Mouse (Mus musculus) frontal cortex, postnatal 36 days (tissue): ENCODE measurements around the gene Zkscan14.
"Not testable (repeated sequence)": the region's sequence is repeated elsewhere in the genome, so short reads cannot be mapped to it uniquely, and the experiment has no call there.

ENCODE experiments used
- DNase-seq, 2 experiments: peaks; one replicate each; pipeline ENCODE4 v3.0.0; 2022; ENCODE audit warnings: low spot score in 2 of 2

Gene Zkscan14

DNA sequence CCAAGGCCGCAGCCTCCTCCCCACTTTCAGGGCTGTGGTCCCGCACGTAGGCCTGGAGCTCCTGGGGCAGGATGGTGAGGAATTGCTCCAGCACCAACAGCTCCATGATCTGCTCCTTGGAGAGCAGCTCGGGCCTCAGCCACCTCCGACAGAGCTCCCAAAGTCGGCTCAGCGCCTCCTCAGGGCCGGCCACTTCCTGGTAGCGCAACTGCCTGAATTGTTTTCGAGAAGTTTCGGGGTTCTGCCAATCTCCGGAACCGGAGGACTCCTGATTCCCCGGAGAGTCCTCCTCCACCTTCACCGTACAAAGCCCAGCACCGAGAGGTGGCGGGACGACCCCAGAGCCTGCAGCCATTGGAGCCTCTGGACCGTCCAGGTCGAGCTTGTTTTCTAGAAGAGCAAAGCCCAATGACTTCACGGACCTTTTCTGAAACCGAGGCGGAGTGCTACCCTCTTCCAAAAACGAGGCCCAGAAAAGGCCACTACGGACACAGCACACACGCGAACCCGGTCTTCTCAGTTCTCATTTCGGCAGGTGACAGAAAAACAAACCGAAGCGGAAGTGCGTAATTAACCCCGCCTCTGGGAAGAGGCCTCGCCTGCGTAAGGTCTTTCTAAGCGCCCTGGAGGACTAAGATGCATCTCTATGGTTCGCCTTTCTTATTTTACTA is at the start of gene Zkscan14:
Gene Zkscan14 (minus strand): TSS at position 548 of the 671 bp plus-strand sequence.
- DNase-seq: peak; percentile 61 to 75

DNA sequence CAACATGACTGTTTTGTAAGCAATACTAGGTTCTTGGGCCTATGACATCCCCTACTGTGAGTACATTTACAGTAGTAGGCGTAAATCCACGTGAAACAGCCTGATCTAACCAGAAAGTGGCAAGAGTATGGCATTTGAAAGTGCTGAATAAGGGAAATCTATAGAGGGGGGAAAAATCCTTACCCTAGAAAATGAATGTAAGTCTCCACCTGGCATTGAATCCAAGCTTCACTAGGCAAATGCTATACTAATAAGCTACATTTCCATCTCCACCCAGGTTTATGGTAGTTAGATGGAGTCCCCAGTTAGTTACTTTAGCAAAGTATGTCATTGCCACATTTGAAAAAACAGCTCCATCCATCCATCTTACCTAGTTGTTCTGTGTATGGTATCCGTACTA is 47.9 kb upstream of the Zkscan14 start:
- DNase-seq: no peak

DNA sequence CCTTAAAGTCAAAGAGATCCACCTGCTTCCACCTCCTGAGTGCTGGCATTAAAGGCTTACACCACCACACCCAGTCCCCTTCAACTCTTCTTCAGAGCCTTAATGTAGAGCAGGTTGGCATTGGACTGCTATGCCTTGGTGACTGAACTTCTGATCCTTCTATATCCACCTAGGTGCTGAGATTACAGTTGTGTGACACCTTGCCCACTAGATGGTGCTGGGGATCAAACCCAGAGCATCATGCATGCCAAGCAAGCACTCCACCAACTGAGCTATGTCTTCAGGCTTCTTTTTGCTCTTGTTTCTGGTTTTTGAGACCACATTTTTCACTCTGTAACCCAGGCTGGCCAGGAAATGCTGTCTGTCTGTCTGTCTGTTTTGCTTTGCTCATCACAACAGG is 33.0 kb upstream of the Zkscan14 start:
- DNase-seq: peak in 1 of 2 experiments; percentile 20

DNA sequence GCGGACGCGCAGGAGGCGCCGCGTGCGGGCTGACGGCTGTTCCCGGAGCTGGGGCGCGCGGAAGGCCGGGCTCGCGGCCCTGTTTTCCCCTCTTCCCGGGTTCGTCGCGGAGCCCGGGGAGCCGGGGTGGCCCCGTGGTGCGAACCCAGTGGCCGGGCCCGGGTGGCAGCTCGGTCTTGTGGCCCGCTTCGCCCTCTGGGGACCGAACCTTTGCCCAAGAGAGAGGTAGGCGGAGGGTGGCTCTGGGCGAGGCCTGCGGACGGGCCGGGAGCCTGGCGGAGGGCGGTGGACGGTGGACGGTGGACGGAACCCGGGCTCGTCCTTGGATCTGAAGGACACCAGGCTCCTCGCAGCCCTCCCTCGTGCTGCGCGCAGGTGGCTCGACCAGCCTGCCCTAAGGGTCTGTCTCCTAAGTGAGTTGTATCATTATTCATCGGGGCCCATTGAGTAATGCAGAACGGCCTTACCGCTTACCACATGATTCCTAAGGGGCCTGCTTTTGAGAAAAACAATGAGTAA is 30.3 kb upstream of the Zkscan14 start:
- DNase-seq: peak in 1 of 2 experiments; percentile 9

DNA sequence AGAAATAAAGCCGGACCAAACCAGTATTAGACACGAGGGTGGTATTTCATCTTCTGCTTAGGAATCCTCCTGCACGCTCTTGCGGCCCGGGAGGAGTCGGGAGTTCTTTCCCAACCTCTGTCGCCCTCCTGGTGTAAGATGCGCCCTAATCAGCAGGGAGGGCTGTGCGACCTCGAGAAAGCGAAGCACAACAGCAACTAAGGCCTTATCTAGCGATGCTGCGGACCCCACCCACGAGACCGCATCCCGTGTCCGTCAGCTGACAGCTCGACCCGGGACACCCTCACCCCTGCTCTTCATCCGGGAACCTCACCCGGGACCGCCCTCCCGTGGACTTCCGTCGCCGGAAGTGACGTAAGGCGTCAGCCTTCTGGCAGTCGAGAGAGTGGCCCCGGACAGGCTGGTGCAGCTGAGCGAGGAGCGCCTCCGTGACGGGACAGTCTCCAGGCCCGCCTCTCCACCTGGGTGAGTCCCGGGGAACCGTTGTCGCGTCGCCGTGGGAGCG is 29.8 kb upstream of the Zkscan14 start, which contains the start of gene Zfp655:
Gene Zfp655 (plus strand): TSS at position 349 of the 505 bp plus-strand sequence.
- DNase-seq: peak; percentile 98 to 99

DNA sequence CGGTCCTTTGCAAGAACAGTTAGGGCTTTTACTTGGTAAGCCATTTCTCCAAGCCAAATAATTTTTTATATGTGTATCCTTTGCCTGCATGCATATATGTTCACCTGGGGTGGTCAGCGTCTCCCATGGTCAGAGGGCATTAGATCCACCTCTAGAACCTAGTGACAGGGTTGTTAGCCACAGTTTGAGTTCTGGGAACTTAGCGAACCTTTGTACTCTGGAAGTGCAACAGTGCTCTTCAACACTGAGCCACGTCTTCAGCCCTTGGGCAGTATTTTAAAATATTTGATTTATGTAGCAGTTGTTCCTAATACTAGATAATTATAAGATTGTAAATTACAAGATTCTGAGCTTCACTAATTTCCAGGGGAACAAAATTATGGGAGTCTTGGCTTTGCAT is 29.0 kb upstream of the Zkscan14 start:
- no peak for DNase-seq

DNA sequence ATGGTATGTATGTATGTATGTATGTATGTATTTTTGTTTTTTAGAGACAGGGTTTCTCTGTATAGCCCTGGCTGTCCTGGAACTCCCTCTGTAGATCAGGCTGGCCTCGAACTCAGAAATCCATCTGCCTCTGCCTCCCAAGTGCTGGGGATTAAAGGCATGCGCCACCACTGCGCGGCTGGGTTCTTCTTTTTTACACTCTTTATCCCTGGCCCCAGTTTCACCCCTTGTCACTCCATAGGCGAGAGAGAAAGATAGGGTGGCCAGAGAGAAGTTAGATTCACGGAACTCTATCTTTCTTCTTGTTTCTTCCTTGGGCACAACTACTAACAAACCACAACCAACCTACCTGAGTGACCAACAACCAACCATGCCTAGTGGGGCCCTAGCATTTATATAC is 27.6 kb upstream of the Zkscan14 start:
- DNase-seq: not testable (repeated sequence)

DNA sequence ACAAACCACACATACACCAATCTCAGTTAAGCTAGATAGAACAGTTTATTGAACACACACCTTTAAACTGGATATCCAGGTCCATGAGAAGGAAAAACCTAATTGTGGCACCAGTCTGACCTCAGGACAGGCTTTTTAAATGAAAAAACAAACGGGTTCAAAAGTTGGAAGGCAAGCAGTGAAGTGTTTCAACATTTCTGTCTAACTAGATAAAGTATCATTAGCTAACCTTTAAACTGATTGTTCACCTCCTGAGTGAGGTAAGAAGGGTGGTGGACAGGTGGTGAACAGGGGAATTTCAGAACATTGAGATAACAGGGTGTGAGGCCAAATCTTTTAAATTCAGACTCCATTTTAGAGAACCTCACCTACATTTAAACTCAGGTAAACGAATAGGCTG is 24.8 kb upstream of the Zkscan14 start:
- no peak for DNase-seq

DNA sequence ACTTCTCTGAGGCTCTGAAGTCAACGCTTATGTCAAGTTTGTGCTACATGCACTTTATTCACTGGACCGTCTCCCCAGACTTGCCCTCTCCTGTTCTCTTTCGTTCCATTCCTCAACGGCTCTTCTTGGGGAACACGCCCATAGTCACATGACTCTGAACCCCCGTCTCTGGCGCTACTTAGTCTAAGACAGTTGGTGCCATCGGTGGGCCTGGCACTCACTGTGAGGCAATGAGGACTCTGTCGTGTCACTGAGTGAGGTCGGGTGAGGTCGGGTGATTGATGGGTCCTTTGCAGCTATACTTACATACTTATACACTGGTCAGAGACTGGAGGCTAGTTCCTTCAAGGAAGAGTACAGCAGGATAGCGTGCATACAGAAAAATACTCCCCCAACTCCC is 21.7 kb upstream of the Zkscan14 start:
- no peak for DNase-seq

DNA sequence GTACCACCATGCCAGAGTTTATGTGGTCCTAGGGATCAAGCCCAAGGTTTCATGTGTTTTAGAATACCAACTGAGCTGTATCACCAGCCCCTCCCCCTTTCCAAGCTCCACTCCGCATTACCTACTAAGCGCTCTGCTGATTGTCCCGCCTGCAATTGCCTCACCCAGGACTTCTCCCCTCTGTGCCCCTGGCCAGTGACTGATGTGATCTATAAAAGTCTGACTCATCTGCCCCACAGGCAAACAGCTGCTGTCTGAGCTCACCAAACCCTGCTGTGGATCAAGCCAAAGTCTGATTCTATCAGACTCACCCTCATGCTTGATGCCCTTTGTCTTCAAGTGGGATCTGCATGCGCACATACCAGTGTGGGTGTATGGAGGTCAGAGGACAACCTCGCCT is 21.2 kb upstream of the Zkscan14 start:
- no peak for DNase-seq

DNA sequence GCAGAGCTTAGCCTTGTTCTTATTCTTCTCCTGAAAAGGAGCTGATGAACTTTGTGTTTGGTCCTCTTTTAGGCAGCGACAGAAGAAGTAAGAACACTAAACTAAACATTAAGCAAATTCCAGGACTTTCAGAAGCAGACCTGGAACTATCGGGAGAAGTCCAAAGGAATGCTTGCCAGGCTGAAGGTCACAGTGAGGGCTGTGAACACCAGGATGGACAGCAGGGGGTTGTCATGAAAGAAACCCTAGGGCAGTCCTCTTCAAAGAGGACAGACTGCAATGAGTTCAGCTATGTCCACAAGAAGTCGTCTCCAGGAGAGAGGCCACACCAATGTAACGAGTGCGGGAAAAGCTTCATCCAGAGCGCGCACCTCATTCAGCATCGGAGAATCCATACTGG is 18.3 kb upstream of the Zkscan14 start:
- no peak for DNase-seq

DNA sequence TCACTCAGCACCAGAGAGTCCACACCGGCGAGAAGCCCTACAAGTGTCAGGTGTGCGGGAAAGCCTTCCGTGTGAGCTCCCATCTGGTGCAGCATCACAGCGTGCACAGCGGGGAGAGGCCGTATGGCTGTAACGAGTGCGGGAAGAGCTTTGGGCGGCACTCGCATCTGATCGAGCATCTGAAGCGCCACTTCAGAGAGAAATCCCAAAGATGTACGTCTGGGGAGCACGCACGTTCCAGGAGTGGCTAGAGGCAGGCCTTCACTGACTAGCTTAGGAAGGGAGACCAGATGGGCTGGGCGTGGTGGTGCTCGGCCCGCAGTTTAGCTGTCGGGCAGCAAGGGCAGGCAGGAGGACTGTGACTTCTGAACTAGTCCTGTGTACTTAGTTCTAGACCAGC is 17.0 kb upstream of the Zkscan14 start:
- no peak for DNase-seq

DNA sequence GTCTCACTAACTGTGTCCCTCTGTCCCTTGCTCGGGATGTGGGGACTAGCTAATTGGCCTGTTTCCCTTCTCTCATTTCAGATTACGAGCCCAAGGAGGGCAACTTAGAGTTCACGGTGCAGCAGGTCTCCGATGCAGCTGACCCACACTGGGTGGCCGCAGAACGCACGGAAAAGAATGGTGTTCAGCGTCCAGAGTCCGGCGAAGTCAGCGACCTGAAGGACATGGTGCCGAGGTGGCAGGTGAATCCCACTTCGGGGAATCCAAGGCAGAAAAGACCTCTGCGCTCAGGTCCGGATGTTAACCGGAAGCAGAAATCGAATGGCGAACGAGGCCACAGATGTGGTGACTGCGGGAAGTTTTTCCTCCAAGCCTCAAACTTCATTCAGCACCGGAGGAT is 16.5 kb upstream of the Zkscan14 start:
- DNase-seq: no peak

DNA sequence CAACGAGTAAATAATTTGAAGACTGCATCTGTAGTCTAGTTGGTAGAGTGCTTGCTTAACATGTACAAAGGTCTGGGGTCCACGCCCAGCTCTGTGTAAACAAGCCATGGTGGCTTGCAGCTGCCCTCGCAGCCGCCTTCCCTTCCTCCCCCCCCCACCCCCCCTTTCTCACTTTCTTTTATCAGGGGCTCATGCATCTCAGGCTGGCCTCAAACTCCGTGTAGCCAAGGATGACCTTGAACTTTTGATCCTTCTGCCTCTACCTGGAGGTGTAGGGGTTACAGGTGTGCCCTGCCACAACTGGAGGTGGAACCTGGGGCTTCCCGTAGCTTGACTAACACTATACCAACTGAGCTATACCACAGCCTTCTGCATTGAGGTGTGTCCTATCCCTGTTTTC is 16.1 kb upstream of the Zkscan14 start:
- no peak for DNase-seq

DNA sequence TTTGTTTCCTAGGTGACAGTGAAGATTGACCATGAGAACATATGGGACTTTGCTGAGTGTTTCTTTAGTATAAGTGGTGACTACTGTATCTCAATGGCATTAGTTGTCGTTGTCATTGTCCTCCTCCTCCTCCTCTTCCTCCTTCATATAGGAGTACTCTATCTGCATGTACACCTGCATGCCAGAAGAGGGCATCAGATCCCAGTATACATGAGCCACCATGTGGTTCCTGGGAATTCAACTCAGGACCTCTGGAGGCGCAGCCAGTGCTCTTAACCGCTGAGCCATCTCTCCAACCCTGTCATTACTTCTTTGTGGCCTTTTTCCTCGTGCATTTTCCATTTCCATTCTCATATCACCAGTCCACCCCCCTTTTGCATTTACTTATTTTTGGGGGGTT is 13.0 kb upstream of the Zkscan14 start:
- no peak for DNase-seq

DNA sequence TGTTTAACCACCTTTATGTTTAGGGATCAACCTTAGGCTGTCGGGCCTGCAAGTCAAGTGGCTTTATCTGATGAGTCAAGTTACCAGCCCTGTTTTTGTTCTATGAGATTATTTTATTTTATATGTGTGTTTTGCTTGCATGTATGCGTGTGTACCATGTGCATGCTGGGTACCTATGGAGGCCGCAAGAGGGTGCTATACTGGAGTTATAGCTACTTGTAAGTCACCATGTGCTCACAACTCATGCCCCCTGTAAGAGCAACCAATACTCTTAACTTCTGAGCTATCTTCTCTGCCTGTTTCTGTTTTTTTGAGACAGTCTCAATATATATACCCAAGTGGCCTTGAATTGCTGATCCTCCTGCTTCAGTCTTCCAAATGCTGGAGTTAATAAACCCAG is 11.8 kb upstream of the Zkscan14 start:
- no peak for DNase-seq

DNA sequence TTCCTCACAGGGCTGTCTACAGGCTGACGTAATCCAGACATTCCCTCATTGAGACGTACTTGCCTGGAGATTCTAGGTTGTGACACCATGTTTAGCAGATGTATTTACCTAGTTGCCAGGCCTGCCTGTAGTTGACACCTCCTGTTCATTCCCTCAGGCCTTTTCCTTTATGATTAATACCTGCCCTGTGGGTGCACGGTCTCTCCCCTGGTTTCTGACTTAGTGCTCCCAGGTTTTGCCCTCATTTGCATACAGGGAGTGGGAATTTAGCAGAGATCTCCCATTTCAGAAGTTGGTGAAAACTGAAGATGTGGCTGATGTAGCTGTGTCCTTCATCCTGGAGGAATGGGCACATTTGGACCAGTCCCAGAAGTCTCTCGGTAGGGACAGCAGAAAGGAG is 10.5 kb upstream of the Zkscan14 start:
- no peak for DNase-seq

DNA sequence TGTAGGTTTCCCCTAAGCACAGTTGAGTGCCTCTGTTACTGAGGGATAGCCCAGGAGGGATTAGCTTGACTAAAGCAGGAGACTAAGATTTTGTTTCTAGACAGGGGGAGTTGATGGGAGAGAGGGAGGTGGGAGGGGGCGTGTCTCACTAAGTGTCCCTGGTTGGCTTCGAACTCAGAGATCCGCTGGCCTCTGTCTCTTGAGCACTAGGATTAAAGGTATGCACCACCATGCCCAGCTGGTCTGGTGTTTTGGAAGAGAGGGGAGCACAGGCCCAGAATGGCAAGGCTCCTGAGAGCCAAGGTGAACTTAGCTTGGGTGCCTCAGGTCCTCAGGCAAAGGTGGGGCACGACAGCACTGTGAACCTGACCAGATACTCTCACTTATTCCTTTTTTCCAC is 9.7 kb upstream of the Zkscan14 start:
- DNase-seq: no peak

DNA sequence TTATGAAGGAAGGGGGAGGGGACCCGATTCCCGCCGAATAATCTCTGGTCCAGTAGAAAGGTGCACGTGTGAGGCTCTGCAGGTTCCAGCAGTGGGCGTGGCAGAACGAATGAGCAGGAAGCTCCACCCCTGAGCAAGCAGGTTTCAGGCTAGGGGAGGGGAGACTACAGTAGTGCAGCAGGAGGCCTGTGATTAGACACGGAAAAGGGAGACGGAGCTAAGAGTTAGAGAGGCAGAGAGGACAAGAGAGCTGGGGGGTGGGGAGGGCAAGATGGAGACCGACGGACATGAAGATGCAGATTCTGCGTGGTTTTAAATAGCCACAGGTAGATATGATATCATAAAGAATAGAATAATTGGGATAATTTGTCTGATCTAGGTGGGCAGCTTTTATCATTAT is 6.7 kb upstream of the Zkscan14 start:
- not testable (repeated sequence) for DNase-seq

DNA sequence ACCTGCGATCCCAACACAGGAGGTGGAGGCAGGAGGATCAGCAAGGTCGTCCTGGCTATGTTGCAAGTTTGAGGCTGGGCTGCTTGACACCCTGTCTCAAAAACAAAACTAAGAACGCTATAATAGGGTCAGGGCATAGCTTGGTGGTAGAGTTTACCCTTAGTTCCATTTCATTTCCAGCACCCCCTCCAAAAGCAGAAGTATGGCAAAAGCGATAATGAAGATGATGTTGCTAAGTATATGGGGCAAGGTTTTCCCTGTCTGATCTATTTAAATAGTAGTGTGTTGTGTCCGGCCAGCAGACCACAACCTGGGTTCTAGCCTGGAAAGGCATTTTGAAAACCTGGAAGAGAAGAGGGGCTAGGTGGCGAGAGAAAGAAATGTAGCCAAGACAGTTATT is 6.3 kb upstream of the Zkscan14 start:
- DNase-seq: no peak

DNA sequence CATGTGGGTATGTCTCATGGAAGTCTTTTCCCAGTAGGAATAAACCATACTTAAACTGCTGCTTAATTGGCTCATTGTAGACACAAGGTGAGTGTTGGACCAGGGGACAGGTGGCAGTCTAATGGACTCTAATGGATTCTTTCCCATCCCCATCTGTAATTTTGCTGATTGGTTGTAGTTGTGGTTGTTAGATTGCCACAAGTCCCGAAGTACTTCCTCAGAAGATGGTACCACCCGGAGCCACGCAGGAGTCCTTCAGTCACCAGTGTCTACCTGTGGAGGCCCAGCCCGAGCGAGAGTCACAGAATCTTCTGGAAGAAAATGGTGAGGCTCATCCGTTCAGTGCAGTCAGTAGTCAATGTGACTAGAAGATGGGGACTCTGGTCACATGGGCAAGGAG is 5.7 kb upstream of the Zkscan14 start:
- DNase-seq: no peak

DNA sequence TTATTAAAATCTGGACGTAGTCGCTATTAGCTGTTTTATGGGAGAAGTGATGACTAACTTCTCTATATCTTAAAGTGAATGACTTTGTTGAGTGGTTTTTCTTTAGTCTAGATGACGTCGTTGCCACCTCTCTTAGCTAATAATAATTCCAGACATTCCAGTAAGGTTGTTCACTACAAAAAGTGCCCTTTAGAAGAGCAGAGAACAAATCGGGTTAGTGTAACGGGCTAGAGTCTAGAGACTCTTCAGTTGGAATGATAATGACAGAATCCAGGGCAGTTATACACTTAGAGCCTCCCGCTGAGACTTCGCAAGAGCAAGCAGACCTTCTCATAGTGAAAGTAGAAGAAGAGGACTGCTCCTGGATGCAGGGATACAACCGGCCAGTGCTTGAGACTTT is 3.4 kb upstream of the Zkscan14 start:
- DNase-seq: no peak

DNA sequence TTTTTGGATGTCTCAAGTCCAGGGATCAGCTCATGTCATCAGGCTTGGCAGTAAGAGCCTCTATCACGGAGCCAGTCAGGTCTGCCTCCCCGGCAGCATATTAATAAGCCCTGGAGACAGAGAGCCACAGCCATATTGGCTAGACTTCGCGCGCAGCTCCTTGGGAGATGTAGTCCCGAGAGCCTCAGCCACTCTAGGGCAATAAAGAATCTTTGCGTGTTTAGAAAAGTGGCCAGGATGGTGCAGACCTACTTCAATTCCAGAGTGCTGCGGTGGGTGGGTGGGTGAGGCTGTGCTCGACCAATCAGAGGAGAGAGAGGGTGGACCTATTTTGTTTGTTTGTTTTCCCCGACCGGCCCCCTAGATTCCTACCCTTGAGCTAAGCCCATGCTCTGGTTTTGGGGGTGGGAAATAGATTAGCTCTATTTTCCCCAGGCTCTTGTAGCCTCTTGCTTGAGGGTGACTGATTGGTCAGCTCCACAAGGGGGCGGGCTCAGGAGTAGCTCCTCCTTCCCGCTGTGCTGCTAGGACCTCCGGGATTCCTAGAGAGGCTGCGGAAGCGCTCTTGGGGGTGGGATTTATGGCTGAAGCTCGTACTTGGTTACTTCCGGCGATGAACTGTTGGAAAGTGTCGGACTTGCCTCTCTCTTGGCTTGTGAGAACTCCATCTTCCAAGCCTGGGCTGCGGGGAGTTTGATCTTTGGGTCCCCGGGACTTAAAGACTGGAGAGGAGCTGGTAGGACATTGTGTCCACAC is 2.4 kb upstream of the Zkscan14 start, which contains the start of gene Zkscan5:
Gene Zkscan5 (plus strand): TSS at position 627 of the 756 bp plus-strand sequence.
- peak; percentile 98 for DNase-seq
